ENCODE assay signal across 12 mouse cellular contexts in the genomic region with DNA sequence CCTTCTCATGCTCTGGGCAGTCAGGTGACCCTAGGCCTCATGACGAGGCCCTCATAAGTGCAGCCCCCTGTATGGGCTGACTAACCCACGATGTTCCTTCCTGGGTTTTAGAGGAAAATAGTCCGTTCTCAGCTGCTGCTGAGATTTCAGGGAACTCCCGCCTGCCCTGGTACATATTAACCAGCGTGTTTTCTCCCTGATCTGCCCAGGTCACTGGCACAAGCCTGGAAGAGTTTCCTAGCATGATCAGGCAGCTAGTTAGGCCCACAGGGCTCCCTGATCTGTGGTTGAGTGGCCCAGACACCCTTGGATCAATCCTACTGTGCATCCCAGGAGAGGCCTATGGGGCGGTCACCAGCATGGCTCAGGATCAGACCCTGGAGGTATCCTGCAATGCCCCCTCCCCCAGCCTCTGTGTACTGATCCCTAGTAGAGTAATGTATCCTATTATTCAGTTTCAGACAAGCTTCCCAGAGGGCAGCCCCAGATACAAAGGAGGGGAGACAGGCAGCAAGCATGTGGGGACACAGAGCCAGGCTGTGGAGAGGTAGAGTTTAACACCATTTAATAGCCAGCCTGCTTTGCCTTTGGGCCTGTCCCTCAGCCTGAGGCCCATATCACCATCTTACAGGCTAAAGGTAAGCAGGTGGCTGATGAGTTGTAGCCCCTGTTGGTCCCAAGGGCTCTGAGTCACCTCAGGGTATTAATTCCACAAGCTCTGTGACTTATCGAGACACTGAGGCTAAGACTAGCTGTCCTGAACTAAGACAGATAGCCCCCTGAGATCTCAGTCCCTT. TPM values are rescaled to one million over a fixed set of nuclear protein-coding genes. Genes with fewer than 3 reads are reported as not detected.
DNase-seq lines count a peak whose midpoint lies in the region; ATAC-seq and TF ChIP-seq lines count a peak whose summit lies in the region.
"Had no signal": no experiment of that assay in that cellular context is flagged by ENCODE, and none has a peak within 500 bp of the region (broad histone marks: within the 10 kb centered on the region; RNA-seq: fewer than 3 reads in every experiment).

No protein-coding gene starts in this region.

- H3K4me1 ChIP-seq in heart, embryonic 11.5 days (ENCODE audit: control insufficient read depth, insufficient read depth, low read length): peaks cover 54% of the 10 kb centered on the region
- peaks cover 15% of the 10 kb centered on the region for H3K4me1 ChIP-seq in bone marrow, adult 2 months (ENCODE audit: control insufficient read depth, insufficient read depth, low read length)
- peaks cover 70% of the 10 kb centered on the region for H3K4me1 ChIP-seq in liver, embryonic 12.5 days
- H3K4me1 ChIP-seq in forebrain, embryonic 11.5 days (replicated peaks; ENCODE audit: control insufficient read depth, insufficient read depth, low read length): peaks cover 11% of the 10 kb centered on the region

- no peak for TF ChIP-seq POLR2A in bone marrow, adult 2 months (IDR thresholded peaks at IDR 0.05; ENCODE audit: borderline replicate concordance, control insufficient read depth, low read depth, low read length)

- H3K27ac ChIP-seq in heart, embryonic 11.5 days (ENCODE audit: low read depth, low read length): 0 out of 2 replicates have a peak overlapping the region, but pooled peaks have one; percentile 50
- 0 out of 2 replicates have a peak overlapping the region, but pooled peaks have one; percentile 2 for H3K27ac ChIP-seq in bone marrow, adult 2 months (ENCODE audit: control insufficient read depth, insufficient read depth, low read depth, low read length, poor library complexity)
- H3K27ac ChIP-seq in liver, embryonic 12.5 days: peak overlapping the region; percentile 49
- H3K27ac ChIP-seq in forebrain, embryonic 11.5 days (ENCODE audit: low read depth, low read length): no peak overlapping the region

- H3K4me3 ChIP-seq in heart, embryonic 11.5 days (ENCODE audit: low read depth, low read length): no peak overlapping the region
- no peak overlapping the region for H3K4me3 ChIP-seq in bone marrow, adult 2 months (replicated peaks; ENCODE audit: control insufficient read depth, low read depth, low read length)
- H3K4me3 ChIP-seq in liver, embryonic 12.5 days: no peak overlapping the region
- no peak overlapping the region for H3K4me3 ChIP-seq in forebrain, embryonic 11.5 days (ENCODE audit: low read depth, low read length)
- H3K4me3 ChIP-seq: erythroblast, embryonic 14.5 days had no signal

- peaks cover 3% of the 10 kb centered on the region; the same call in 1 of the 2 replicates for H3K36me3 ChIP-seq in heart, embryonic 11.5 days (ENCODE audit: control insufficient read depth, insufficient read depth, low read length)
- H3K36me3 ChIP-seq in liver, embryonic 12.5 days: peaks cover 15% of the 10 kb centered on the region
- no peaks in the 10 kb centered on the region for H3K36me3 ChIP-seq in forebrain, embryonic 11.5 days (ENCODE audit: control insufficient read depth, insufficient read depth, low read length)

- no peak for DNase-seq in heart, adult 8-10 months (ENCODE audit: low spot score)
- DNase-seq in kidney, adult 18-20 months: peak; percentile 79
- no peak for DNase-seq in adipocyte (ENCODE audit: low spot score)
- no peak for DNase-seq in forebrain, embryonic 11.5 days (ENCODE audit: low spot score)
- no peak for DNase-seq in right cerebral cortex, adult 18-20 months
- DNase-seq: cerebellum, adult 11-12 months had no signal

- H3K9ac ChIP-seq in heart, embryonic 11.5 days (ENCODE audit: low read depth, low read length): peak overlapping the region; percentile 52; the same call in 1 of the 2 replicates
- H3K9ac ChIP-seq in liver, embryonic 12.5 days: 0 out of 2 replicates have a peak overlapping the region, but pooled peaks have one; percentile 29
- H3K9ac ChIP-seq in forebrain, embryonic 11.5 days (ENCODE audit: low read length): no peak overlapping the region

- no peaks in the 10 kb centered on the region for H3K9me3 ChIP-seq in heart, embryonic 11.5 days (replicated peaks; ENCODE audit: control insufficient read depth, low read length)
- H3K9me3 ChIP-seq in liver, embryonic 12.5 days (replicated peaks): no peaks in the 10 kb centered on the region
- no peaks in the 10 kb centered on the region for H3K9me3 ChIP-seq in forebrain, embryonic 11.5 days (ENCODE audit: control insufficient read depth, low read length)

- TF ChIP-seq CTCF in bone marrow, adult 2 months (IDR thresholded peaks at IDR 0.05; ENCODE audit: control insufficient read depth, insufficient read depth, low read length): no peak

- WGBS in heart, embryonic 11.5 days (ENCODE audit: insufficient replicate concordance): 79% methylated on average over 7 of the region's 7 CpGs
- WGBS in bone marrow, adult 2 months: 52% methylated on average over 7 of the region's 7 CpGs
- 50% methylated on average over 7 of the region's 7 CpGs for WGBS in liver, embryonic 12.5 days (ENCODE audit: insufficient replicate concordance)
- WGBS in forebrain, embryonic 11.5 days: 84% methylated on average over 7 of the region's 7 CpGs

- no peaks in the 10 kb centered on the region for H3K27me3 ChIP-seq in heart, embryonic 11.5 days (ENCODE audit: control insufficient read depth, insufficient read depth, low read length)
- H3K27me3 ChIP-seq in liver, embryonic 12.5 days (replicated peaks): no peaks in the 10 kb centered on the region
- no peaks in the 10 kb centered on the region for H3K27me3 ChIP-seq in forebrain, embryonic 11.5 days (ENCODE audit: control insufficient read depth, insufficient read depth, low read length)

- no peak for ATAC-seq in heart, embryonic 11.5 days (replicated peaks; ENCODE audit: insufficient number of reproducible peaks, low FRiP score, low TSS enrichment)
- no peak for ATAC-seq in liver, embryonic 12.5 days
- ATAC-seq in forebrain, embryonic 11.5 days (replicated peaks; ENCODE audit: low FRiP score): no peak
- ATAC-seq: midbrain, embryonic 16.5 days had no signal

- H3K4me2 ChIP-seq in heart, embryonic 11.5 days: 0 out of 2 replicates have a peak overlapping the region, but pooled peaks have one; percentile 2
- H3K4me2 ChIP-seq in liver, embryonic 12.5 days: peak overlapping the region; percentile 99
- H3K4me2 ChIP-seq in forebrain, embryonic 11.5 days (ENCODE audit: low read depth, low read length, severe bottlenecking): no peak overlapping the region

RNA-seq across cellular contexts. Expression of a gene that starts 3.8 kb away (rescaled TPM):
- 59.1 and 60.6 TPM in 2 replicates for polyA plus RNA-seq in heart, embryonic 11.5 days (2014; fragmentation: Nextera tagmentation; extraction: Ambion mirVana)
- 100 to 1,000 TPM; 111 to 152 (median 131) TPM for total RNA-seq in heart, adult 8-10 months (2022)
- polyA plus RNA-seq in bone marrow, adult 2 months (2011; ENCODE audit: insufficient read depth, insufficient read length, low replicate concordance, missing spikeins): 21.4 and 36.6 TPM in 2 replicates
- polyA plus RNA-seq in liver, embryonic 12.5 days (2016; fragmentation: Nextera tagmentation; extraction: Ambion mirVana): 41.5 and 42.6 TPM in 2 replicates
- polyA plus RNA-seq in forebrain, embryonic 11.5 days (2014; fragmentation: Nextera tagmentation; extraction: Ambion mirVana): 19.6 and 23.8 TPM in 2 replicates

RNA-seq across cellular contexts. Expression of a gene that starts 24.8 kb away (rescaled TPM):
- 71.9 and 73.7 TPM in 2 replicates for polyA plus RNA-seq in heart, embryonic 11.5 days (2014; fragmentation: Nextera tagmentation; extraction: Ambion mirVana)
- total RNA-seq in heart, adult 8-10 months (2022): 100 to 1,000 TPM; 132 to 152 (median 141) TPM
- polyA plus RNA-seq in bone marrow, adult 2 months (2011; ENCODE audit: insufficient read depth, insufficient read length, low replicate concordance, missing spikeins): 27.5 and 41.1 TPM in 2 replicates
- polyA plus RNA-seq in liver, embryonic 12.5 days (2016; fragmentation: Nextera tagmentation; extraction: Ambion mirVana): 16.5 and 17.0 TPM in 2 replicates
- 18.9 and 19.6 TPM in 2 replicates for polyA plus RNA-seq in forebrain, embryonic 11.5 days (2014; fragmentation: Nextera tagmentation; extraction: Ambion mirVana)

RNA-seq across cellular contexts. Expression of a gene that starts 43.3 kb away (rescaled TPM):
- polyA plus RNA-seq in heart, embryonic 11.5 days (2014; fragmentation: Nextera tagmentation; extraction: Ambion mirVana): 0.99 and 1.6 TPM in 2 replicates
- total RNA-seq in heart, adult 8-10 months (2022): 10 to 100 TPM; 60.5 to 89.6 (median 75.4) TPM
- polyA plus RNA-seq in bone marrow, adult 2 months (2011; ENCODE audit: insufficient read depth, insufficient read length, low replicate concordance, missing spikeins): not detected in 2 replicates
- 0.11 and 0.14 TPM in 2 replicates for polyA plus RNA-seq in liver, embryonic 12.5 days (2016; fragmentation: Nextera tagmentation; extraction: Ambion mirVana)
- polyA plus RNA-seq in forebrain, embryonic 11.5 days (2014; fragmentation: Nextera tagmentation; extraction: Ambion mirVana): 10.3 and 10.7 TPM in 2 replicates
- total RNA-seq: granulocyte monocyte progenitor cell, adult 5-6 weeks had no signal
- polyA plus RNA-seq: erythroblast, embryonic 14.5 days had no signal

RNA-seq across cellular contexts. Expression of a gene that starts 57.4 kb away (rescaled TPM):
- 0.68 and 0.86 TPM in 2 replicates for polyA plus RNA-seq in heart, embryonic 11.5 days (2014; fragmentation: Nextera tagmentation; extraction: Ambion mirVana)
- total RNA-seq in heart, adult 8-10 months (2022): under 1 TPM; 0.31 to 0.78 (median 0.64) TPM
- 3.0 and 10.2 TPM in 2 replicates for polyA plus RNA-seq in bone marrow, adult 2 months (2011; ENCODE audit: insufficient read depth, insufficient read length, low replicate concordance, missing spikeins)
- 2.4 and 2.5 TPM in 2 replicates for polyA plus RNA-seq in liver, embryonic 12.5 days (2016; fragmentation: Nextera tagmentation; extraction: Ambion mirVana)
- 0.32 and 1.4 TPM in 2 replicates for polyA plus RNA-seq in forebrain, embryonic 11.5 days (2014; fragmentation: Nextera tagmentation; extraction: Ambion mirVana)
